Mouse (Mus musculus) G1E (cell line): ENCODE results near the gene Sorbs2.

Source experiments
- CTCF ChIP-seq: IDR thresholded peaks from 2 replicates; pipeline ENCODE4 v1.5.1; 2012; ENCODE audit warnings: low read depth, low read length, inconsistent platforms, mixed read lengths
- GATA1 ChIP-seq: IDR thresholded peaks from 2 replicates; pipeline ENCODE4 v1.6.1; 2012; ENCODE audit warnings: borderline replicate concordance, low read length, inconsistent platforms, mixed read lengths
- POLR2AphosphoS5 ChIP-seq: IDR thresholded peaks from 2 replicates; pipeline ENCODE4 v1.6.1; 2012; ENCODE audit warnings: low read depth, low read length, inconsistent platforms; ENCODE audit not compliant: insufficient replicate concordance

- TF ChIP-seq CTCF (no peak), GATA1 (no peak), POLR2AphosphoS5 (no peak)
Observed at GRCm38 (mm10) chr8:45724204-45724603, 216.6 kb downstream of the Sorbs2 start.
